Mouse (Mus musculus) natural killer cell, adult 2 months (primary cell): ENCODE data around the gene Traf6.
"Not testable (repeated sequence)": the region's sequence is repeated elsewhere in the genome, so short reads cannot be mapped to it uniquely, and the experiment has no call there.

Experiments used
- DNase-seq, 2 experiments: peaks; one replicate each; pipeline ENCODE4 v3.0.0; 2022; ENCODE audit warnings: low spot score in 2 of 2

Gene Traf6

GRCm38 (mm10) chr2:101693577-101694215 lies 15.5 kb downstream of the Traf6 start:
- DNase-seq: peak; percentile 6 to 13

GRCm38 (mm10) chr2:101695584-101695983 lies 17.4 kb downstream of the Traf6 start:
- no peak for DNase-seq

- no peak for DNase-seq
Observed at GRCm38 (mm10) chr2:101699284-101699683, 21.1 kb downstream of the Traf6 start.

GRCm38 (mm10) chr2:101705941-101706485 lies 27.8 kb downstream of the Traf6 start:
- no peak for DNase-seq

GRCm38 (mm10) chr2:101711608-101712007 lies 33.4 kb downstream of the Traf6 start:
- no peak for DNase-seq

- DNase-seq: peak; percentile 33 to 59
Observed at GRCm38 (mm10) chr2:101715650-101716323, 37.6 kb downstream of the Traf6 start.

- DNase-seq: no peak
Observed at GRCm38 (mm10) chr2:101717162-101717561, 38.9 kb downstream of the Traf6 start.

GRCm38 (mm10) chr2:101721835-101722234 lies 43.6 kb downstream of the Traf6 start:
- no peak for DNase-seq

- DNase-seq: no peak
Observed at GRCm38 (mm10) chr2:101722370-101723332, 44.4 kb downstream of the Traf6 start.

GRCm38 (mm10) chr2:101723333-101723881 lies 45.2 kb downstream of the Traf6 start:
- no peak for DNase-seq

- DNase-seq: no peak
Observed at GRCm38 (mm10) chr2:101727787-101728186, 49.6 kb downstream of the Traf6 start.

GRCm38 (mm10) chr2:101729472-101729871 lies 51.2 kb downstream of the Traf6 start:
- no peak for DNase-seq

GRCm38 (mm10) chr2:101730972-101731371 lies 52.7 kb downstream of the Traf6 start:
- no peak for DNase-seq

- peak; percentile 13 to 74 for DNase-seq
Observed at GRCm38 (mm10) chr2:101732777-101733210, 54.6 kb downstream of the Traf6 start.

- DNase-seq: no peak
Observed at GRCm38 (mm10) chr2:101733564-101733963, 55.3 kb downstream of the Traf6 start.

- DNase-seq: no peak
Observed at GRCm38 (mm10) chr2:101739914-101740313, 61.7 kb downstream of the Traf6 start.

- no peak for DNase-seq
Observed at GRCm38 (mm10) chr2:101741653-101742052, 63.4 kb downstream of the Traf6 start.

- DNase-seq: no peak
Observed at GRCm38 (mm10) chr2:101742072-101742860, 64.0 kb downstream of the Traf6 start.

GRCm38 (mm10) chr2:101745656-101746055 lies 67.4 kb downstream of the Traf6 start:
- not testable (repeated sequence) for DNase-seq

- no peak for DNase-seq
Observed at GRCm38 (mm10) chr2:101746537-101746936, 68.3 kb downstream of the Traf6 start.
